Mouse (Mus musculus): Measurements from ENCODE around the gene Vat1l. TPM values are rescaled to one million over a fixed set of nuclear protein-coding genes. Genes with fewer than 3 reads are reported as not detected.
A peak's percentile ranks its signal among the peaks of the same experiment; 100 is the strongest.

The Vat1l gene
- polyA plus RNA-seq, 1 experiment from 2014 or later, result 0.05 TPM

- peak; percentile 5 for DNase-seq (ENCODE audit: low spot score)
Observed at GRCm38 (mm10) chr8:114390465-114391254, 185.2 kb downstream of the Vat1l start.

DNA sequence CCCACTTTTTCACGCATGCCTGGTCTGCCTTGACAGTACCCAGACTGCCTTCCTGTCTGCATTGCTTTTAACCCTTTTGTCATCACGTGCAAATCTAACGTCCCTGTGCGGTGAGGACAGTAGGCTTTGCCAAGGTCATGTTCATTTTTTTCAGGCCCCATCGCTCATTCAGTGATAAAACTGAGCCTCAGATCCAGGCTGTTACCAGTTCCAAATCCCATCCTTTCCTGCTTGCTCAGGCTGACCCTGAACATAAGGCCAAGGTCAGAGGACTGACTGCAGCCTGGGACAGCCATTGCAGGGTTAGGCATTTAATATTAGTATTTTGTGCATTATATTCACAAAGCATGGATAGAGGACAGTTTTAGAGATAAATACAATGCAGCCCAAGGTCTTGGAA, 192.9 kb downstream of the Vat1l start:
- DNase-seq (ENCODE audit: low spot score), result no peak

DNA sequence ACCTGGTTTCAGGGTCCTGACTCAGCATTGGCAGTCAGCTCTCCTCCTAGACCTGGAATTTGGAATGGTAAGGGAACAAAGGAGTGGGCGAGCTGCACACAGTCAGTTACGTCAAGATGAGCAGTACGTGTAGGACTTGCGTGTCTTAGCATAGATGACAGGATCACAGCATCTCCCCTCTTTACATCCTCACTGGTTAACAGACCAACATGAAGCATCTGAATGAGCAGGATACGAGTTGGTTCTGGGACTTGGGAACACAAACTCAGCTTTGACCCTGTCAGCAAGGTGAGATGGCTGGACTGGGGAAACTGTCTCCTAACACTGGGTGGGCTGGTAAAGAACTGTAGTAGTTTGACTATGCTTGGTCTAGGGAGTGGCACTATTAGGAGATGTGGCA, 193.9 kb downstream of the Vat1l start:
- no peak for DNase-seq (ENCODE audit: low spot score)

DNA sequence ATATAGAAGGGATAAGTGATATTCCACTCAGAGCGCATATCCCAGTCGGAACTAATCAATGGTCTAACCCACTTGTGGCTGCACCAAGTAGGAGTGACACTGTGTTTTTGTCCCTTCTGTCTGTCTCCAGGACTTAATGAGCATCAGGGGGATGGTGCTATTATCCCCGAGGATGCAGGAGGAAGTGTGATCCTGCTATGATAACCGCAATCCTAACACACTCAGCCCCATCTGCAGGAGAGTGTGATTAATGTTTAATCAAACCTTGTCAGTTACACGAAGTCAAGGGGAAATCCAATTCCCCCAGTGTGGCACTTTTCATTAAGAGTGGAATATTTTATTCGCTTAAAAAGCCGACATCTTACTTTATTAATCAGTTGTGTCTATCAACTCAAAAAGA, 196.3 kb downstream of the Vat1l start:
- DNase-seq (ENCODE audit: low spot score), result no peak

- DNase-seq (ENCODE audit: low spot score), result no peak
Observed at GRCm38 (mm10) chr8:114411421-114411820, 206.0 kb downstream of the Vat1l start.

- DNase-seq (ENCODE audit: low spot score), result no peak
Observed at GRCm38 (mm10) chr8:114417786-114418185, 212.4 kb downstream of the Vat1l start, which contains the start of gene Clec3a. Gene Clec3a, plus strand, starts transcription at chr8:114418086.

- DNase-seq (ENCODE audit: low spot score), result no peak
Observed at GRCm38 (mm10) chr8:114418486-114418885, 213.1 kb downstream of the Vat1l start.

DNA sequence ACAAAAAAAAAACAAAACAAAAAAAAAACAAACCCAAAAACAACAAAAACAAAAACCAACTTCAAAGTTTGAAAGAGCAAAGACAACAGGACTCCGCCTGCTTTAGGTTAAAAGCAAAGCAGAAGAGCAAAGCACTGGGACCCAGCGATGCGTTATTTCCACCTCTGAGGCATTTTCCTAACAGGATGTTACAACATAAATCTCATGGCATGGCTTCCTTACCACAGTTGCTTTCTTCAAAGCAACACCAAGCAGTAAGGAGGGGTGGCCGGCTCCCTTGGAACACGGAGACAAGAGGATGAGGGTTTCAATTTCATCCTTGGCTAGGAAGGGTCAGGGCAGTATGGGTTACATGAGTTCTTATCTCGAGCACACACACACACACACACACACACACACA, 213.5 kb downstream of the Vat1l start:
- no peak for DNase-seq (ENCODE audit: low spot score)

DNA sequence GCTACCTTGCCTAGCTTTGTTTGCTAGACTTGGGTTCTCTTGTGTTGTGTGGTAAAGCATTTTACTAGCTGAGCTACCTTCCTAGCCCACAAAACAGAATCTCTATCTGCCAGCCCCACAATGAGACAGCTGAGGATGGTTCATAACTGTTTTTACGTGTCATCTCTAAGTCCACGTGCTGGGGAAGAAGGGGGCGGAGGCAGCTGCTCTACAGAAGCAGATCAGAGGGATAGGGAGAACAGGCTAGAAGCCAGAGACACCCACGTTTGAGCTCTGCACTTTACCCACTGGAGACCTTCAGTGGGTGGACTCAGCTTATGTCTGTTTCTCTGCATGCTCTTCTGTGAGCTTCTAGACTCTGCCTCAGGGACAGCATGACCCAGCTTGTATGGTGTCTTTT, 216.1 kb downstream of the Vat1l start:
- DNase-seq (ENCODE audit: low spot score), result no peak

Other genes starting within 250 kb of the Vat1l start
- 16.1 and 18.0 TPM in 2 replicates for gene Nudt7, start 72.1 kb upstream of the Vat1l start, polyA plus RNA-seq (2015; fragmentation: Nextera tagmentation; extraction: Ambion mirVana)
- gene Clec3a, start 212.5 kb downstream of the Vat1l start, polyA plus RNA-seq (2015; fragmentation: Nextera tagmentation; extraction: Ambion mirVana), result not detected in 2 replicates
- gene Wwox, start 234.0 kb downstream of the Vat1l start, polyA plus RNA-seq (2015; fragmentation: Nextera tagmentation; extraction: Ambion mirVana), result 8.9 and 11.5 TPM in 2 replicates

All from thymus, postnatal 0 days (tissue).